Mouse (Mus musculus) hindbrain, postnatal 0 days (tissue): Measurements from ENCODE around the gene Tmem150c. TPM values are rescaled to one million over a fixed set of nuclear protein-coding genes. Genes with fewer than 3 reads are reported as not detected.

Experiments
- ATAC-seq: fragments of 200-750 bp; cut with Nextera tagmentation; 2 replicates; pipeline ENCODE4 v1.8.0; 2017; ENCODE audit warnings: mild to moderate bottlenecking, moderate TSS enrichment, moderate library complexity
- DNase-seq: peaks from one replicate; pipeline ENCODE4 v3.0.0-alpha.2; 2015; ENCODE audit warnings: low spot score
- H3K27ac ChIP-seq: fragments of 300-500 bp; sonication (generic); 2 replicates; pipeline ENCODE4 v1.5.1; 2014; ENCODE audit warnings: mild to moderate bottlenecking
- H3K27me3 ChIP-seq: fragments of 300-500 bp; sonication (generic); 2 replicates; pipeline ENCODE4 v1.6.1; 2014; ENCODE audit warnings: low read length, mixed read lengths; ENCODE audit not compliant: insufficient read depth
- H3K36me3 ChIP-seq: fragments of 300-500 bp; sonication (generic); 2 replicates; pipeline ENCODE4 v1.6.1; 2014; ENCODE audit warnings: low read length, mixed read lengths; ENCODE audit not compliant: insufficient read depth
- H3K4me1 ChIP-seq: fragments of 300-500 bp; sonication (generic); 2 replicates; pipeline ENCODE4 v1.6.1; 2014; ENCODE audit warnings: antibody characterized with exemption, low read length, mixed read lengths; ENCODE audit not compliant: insufficient read depth
- H3K4me2 ChIP-seq: fragments of 300-500 bp; sonication (generic); 2 replicates; pipeline ENCODE4 v1.6.1; 2014; ENCODE audit warnings: low read depth, mild to moderate bottlenecking, low read length, moderate library complexity, mixed read lengths
- H3K4me3 ChIP-seq: fragments of 300-500 bp; sonication (generic); 2 replicates; pipeline ENCODE4 v1.5.1; 2014; ENCODE audit warnings: low read length
- H3K9ac ChIP-seq: fragments of 300-500 bp; sonication (generic); replicated peaks from 2 replicates; pipeline ENCODE4 v1.6.1; 2014; ENCODE audit warnings: mild to moderate bottlenecking, low read length, moderate library complexity, mixed read lengths
- H3K9me3 ChIP-seq: fragments of 300-500 bp; sonication (generic); 2 replicates; pipeline ENCODE4 v1.6.1; 2016; ENCODE audit warnings: low read length, mixed read lengths
- CTCF ChIP-seq: IDR thresholded peaks from 2 replicates; pipeline ENCODE4 v1.5.1; 2016; ENCODE audit warnings: antibody characterized with exemption, control low read depth, low read depth
- WGBS: fragments of 180-500 bp; shearing (Covaris S2); extraction: QIAGEN DNeasy Blood & Tissue Kit; methylation state at CpG from one replicate; pipeline ENCODE4 v1.1.7; 2014; 5-methylcytosine and 5-hydroxymethylcytosine counted together
- polyA plus RNA-seq: library from polyadenylated mRNA; unstranded; fragments of >200 nt; fragmentation: Nextera tagmentation; extraction: Ambion mirVana; gene quantifications from 2 replicates; pipeline ENCODE4 v1.2.1, GENCODE M21; 2015
- total RNA-seq: library from RNA; depleted of rRNA; stranded (reverse); fragments of >200 nt; gene quantifications from 2 replicates; pipeline ENCODE4 v1.2.3, GENCODE M21; 2014

Gene Tmem150c
- total and polyA plus RNA-seq, 2 experiments from 2014 or later = 32.7 to 59.5 TPM

GRCm38 (mm10) chr5:100175582-100175981 is 16.0 kb upstream of the Tmem150c start:
- 38% methylated on average over 7 of the region's 7 CpGs for WGBS
- no peak overlapping the region for H3K4me2 ChIP-seq
- no peak overlapping the region for H3K9ac ChIP-seq
- DNase-seq = peak; percentile 57
- no peak for TF ChIP-seq CTCF
- H3K4me1 ChIP-seq = peaks cover 9% of the 10 kb centered on the region; the same call in 1 of the 2 replicates
- H3K9me3 ChIP-seq = no peaks in the 10 kb centered on the region
- peak; percentile 70 for ATAC-seq
- H3K4me3 ChIP-seq = no peak overlapping the region
- no peak overlapping the region for H3K27ac ChIP-seq
- H3K27me3 ChIP-seq = no peaks in the 10 kb centered on the region
- no peaks in the 10 kb centered on the region for H3K36me3 ChIP-seq

DNA sequence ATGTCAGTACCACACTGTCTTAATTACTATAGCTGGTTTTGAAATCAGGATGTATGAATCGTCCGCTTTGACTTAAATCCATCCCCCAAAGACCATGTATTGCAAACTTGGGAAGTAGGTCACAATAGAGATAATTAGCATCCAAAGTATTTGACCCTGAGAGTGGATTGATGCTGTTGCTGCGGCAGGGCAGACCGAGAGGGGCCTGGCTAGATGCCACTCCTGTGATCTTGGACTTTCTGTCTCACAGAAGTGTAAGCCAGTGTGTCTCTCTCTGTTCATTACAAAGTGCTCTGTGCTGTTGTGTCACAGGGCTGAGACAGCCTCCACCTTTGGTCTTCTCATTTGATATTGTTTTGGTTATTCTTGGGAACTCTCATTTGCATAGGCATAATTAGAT is 12.5 kb upstream of the Tmem150c start:
- Histone ChIP-seq H3K9ac (no peak overlapping the region), H3K4me3 (no peak overlapping the region), H3K36me3 (no peaks in the 10 kb centered on the region), H3K27me3 (no peaks in the 10 kb centered on the region), H3K9me3 (no peaks in the 10 kb centered on the region), H3K4me1 (peaks cover 9% of the 10 kb centered on the region; the same call in 1 of the 2 replicates), H3K4me2 (no peak overlapping the region), H3K27ac (no peak overlapping the region)
- ATAC-seq (no peak), DNase-seq (no peak)
- TF ChIP-seq CTCF = no peak
- 38% methylated on average over 4 of the region's 4 CpGs for WGBS

- TF ChIP-seq CTCF = peak; percentile 62
- Histone ChIP-seq H3K9me3 (no peaks in the 10 kb centered on the region), H3K27me3 (no peaks in the 10 kb centered on the region), H3K36me3 (no peaks in the 10 kb centered on the region), H3K27ac (no peak overlapping the region), H3K4me2 (no peak overlapping the region), H3K9ac (no peak overlapping the region), H3K4me1 (no peaks in the 10 kb centered on the region), H3K4me3 (no peak overlapping the region)
- 50% methylated on average over 14 of the region's 14 CpGs for whole genome bisulfite sequencing
- ATAC-seq (no peak), DNase-seq (peak; percentile 33)
Observed at GRCm38 (mm10) chr5:100166591-100167491, 7.2 kb upstream of the Tmem150c start.

DNA sequence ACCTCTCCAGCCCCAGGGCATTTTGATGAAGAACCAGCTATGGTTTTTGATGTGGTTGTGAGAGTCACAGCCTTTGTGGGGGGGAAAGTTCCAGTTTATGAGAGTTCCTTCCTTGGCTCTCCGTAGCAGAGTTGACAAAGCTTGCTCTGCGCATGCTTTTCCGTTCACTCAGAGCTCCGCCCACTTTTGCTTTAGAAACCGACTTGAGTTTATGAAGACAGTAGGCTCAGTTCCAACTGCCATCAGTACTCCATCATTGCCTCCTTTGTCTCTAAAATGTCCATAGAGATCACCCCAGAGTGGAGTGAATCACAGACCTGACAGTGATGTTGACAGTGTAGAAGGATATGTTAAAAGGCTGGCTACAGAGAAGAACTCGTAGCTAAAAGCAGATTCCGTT is 3.8 kb upstream of the Tmem150c start:
- H3K9me3 ChIP-seq = no peaks in the 10 kb centered on the region
- H3K4me2 ChIP-seq = no peak overlapping the region
- no peak for ATAC-seq
- WGBS = 44% methylated on average over 7 of the region's 7 CpGs
- H3K4me3 ChIP-seq = no peak overlapping the region
- DNase-seq = no peak
- no peaks in the 10 kb centered on the region for H3K36me3 ChIP-seq
- H3K27me3 ChIP-seq = no peaks in the 10 kb centered on the region
- H3K4me1 ChIP-seq = no peaks in the 10 kb centered on the region
- H3K9ac ChIP-seq = no peak overlapping the region
- no peak for TF ChIP-seq CTCF
- no peak overlapping the region for H3K27ac ChIP-seq

DNA sequence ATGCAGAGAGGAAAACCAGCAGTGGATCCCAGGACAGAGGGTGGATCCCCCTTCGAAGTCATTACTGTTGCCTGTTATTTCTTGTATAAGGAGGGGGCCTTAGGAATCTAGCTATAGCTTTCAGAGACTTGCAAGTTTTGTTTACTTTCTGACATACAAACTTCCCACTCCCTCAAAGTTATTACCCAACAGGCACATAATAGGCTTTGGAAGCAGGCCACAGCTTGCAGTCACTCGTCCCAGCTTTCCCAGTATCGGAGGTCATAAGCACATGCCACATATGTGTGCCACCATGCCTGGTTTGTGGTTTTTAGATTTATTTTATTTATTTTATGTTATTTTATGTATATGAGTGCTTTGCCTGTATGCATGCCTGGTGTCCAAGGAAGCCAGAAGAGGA is 3.2 kb upstream of the Tmem150c start:
- no peak overlapping the region for H3K9ac ChIP-seq
- no peaks in the 10 kb centered on the region for H3K36me3 ChIP-seq
- DNase-seq (no peak), ATAC-seq (no peak)
- no peak overlapping the region for H3K4me2 ChIP-seq
- no peaks in the 10 kb centered on the region for H3K4me1 ChIP-seq
- no peak overlapping the region for H3K4me3 ChIP-seq
- 76% methylated on average over 3 of the region's 3 CpGs for WGBS
- no peaks in the 10 kb centered on the region for H3K27me3 ChIP-seq
- no peak overlapping the region for H3K27ac ChIP-seq
- no peaks in the 10 kb centered on the region for H3K9me3 ChIP-seq
- no peak for TF ChIP-seq CTCF

- Histone ChIP-seq H3K4me2 (no peak overlapping the region), H3K9me3 (no peaks in the 10 kb centered on the region), H3K9ac (no peak overlapping the region), H3K36me3 (no peaks in the 10 kb centered on the region), H3K27ac (no peak overlapping the region), H3K4me1 (no peaks in the 10 kb centered on the region), H3K4me3 (no peak overlapping the region), H3K27me3 (no peaks in the 10 kb centered on the region)
- ATAC-seq (no peak), DNase-seq (no peak)
- no peak for TF ChIP-seq CTCF
- 67% methylated on average over 1 of the region's 1 CpGs for WGBS
Observed at GRCm38 (mm10) chr5:100162053-100162452, 2.4 kb upstream of the Tmem150c start.
